Mouse (Mus musculus) midbrain, postnatal 0 days (tissue): ENCODE results near the gene Jarid2. TPM values are rescaled to one million over a fixed set of nuclear protein-coding genes. Genes with fewer than 3 reads are reported as not detected.

Experiments
- ATAC-seq: fragments of 200-750 bp; cut with Nextera tagmentation; 2 replicates; pipeline ENCODE4 v1.8.0; 2017; ENCODE audit warnings: moderate number of reproducible peaks, mild to moderate bottlenecking, moderate TSS enrichment, moderate library complexity; ENCODE audit not compliant: low FRiP score
- DNase-seq: peaks from one replicate; pipeline ENCODE4 v3.0.0-alpha.2; 2015; ENCODE audit warnings: low spot score
- H3K27ac ChIP-seq: fragments of 300-500 bp; sonication (generic); 2 replicates; pipeline ENCODE4 v1.5.1; 2014; ENCODE audit warnings: low read depth, mild to moderate bottlenecking, low read length, mixed read lengths
- H3K27me3 ChIP-seq: fragments of 300-500 bp; sonication (generic); 2 replicates; pipeline ENCODE4 v1.6.1; 2014; ENCODE audit warnings: low read length, control low read depth, mixed read lengths; ENCODE audit not compliant: insufficient read depth
- H3K36me3 ChIP-seq: fragments of 300-500 bp; sonication (generic); 2 replicates; pipeline ENCODE4 v1.6.1; 2014; ENCODE audit warnings: low read length, control low read depth, mixed read lengths; ENCODE audit not compliant: insufficient read depth
- H3K4me1 ChIP-seq: fragments of 300-500 bp; sonication (generic); 2 replicates; pipeline ENCODE4 v1.6.1; 2014; ENCODE audit warnings: mild to moderate bottlenecking, control low read depth, antibody characterized with exemption, low read length, mixed read lengths; ENCODE audit not compliant: insufficient read depth
- H3K4me2 ChIP-seq: fragments of 300-500 bp; sonication (generic); 2 replicates; pipeline ENCODE4 v1.6.1; 2014; ENCODE audit warnings: low read depth, mild to moderate bottlenecking, low read length, mixed read lengths; ENCODE audit not compliant: poor library complexity, severe bottlenecking
- H3K4me3 ChIP-seq: fragments of 300-500 bp; sonication (generic); 2 replicates; pipeline ENCODE4 v1.5.1; 2014; ENCODE audit warnings: low read depth, mild to moderate bottlenecking, low read length, moderate library complexity
- H3K9ac ChIP-seq: fragments of 300-500 bp; sonication (generic); replicated peaks from 2 replicates; pipeline ENCODE4 v1.6.1; 2014; ENCODE audit warnings: mild to moderate bottlenecking, low read length, moderate library complexity, mixed read lengths; ENCODE audit not compliant: poor library complexity, severe bottlenecking
- H3K9me3 ChIP-seq: fragments of 300-500 bp; sonication (generic); 2 replicates; pipeline ENCODE4 v1.6.1; 2016; ENCODE audit warnings: low read length, control low read depth
- CTCF ChIP-seq: IDR thresholded peaks from 2 replicates; pipeline ENCODE4 v1.5.1; 2016; ENCODE audit warnings: antibody characterized with exemption, mild to moderate bottlenecking
- WGBS: fragments of 180-500 bp; shearing (Covaris S2); extraction: QIAGEN DNeasy Blood & Tissue Kit; methylation state at CpG from one replicate; pipeline ENCODE4 v1.1.7; 2014; 5-methylcytosine and 5-hydroxymethylcytosine counted together
- polyA plus RNA-seq: library from polyadenylated mRNA; unstranded; fragments of >200 nt; fragmentation: Nextera tagmentation; extraction: Ambion mirVana; gene quantifications from 2 replicates; pipeline ENCODE4 v1.2.1, GENCODE M21; 2015
- total RNA-seq: library from RNA; depleted of rRNA; stranded (reverse); fragments of >200 nt; gene quantifications from 2 replicates; pipeline ENCODE4 v1.2.3, GENCODE M21; 2014

The Jarid2 gene
- total and polyA plus RNA-seq, 2 experiments from 2014 or later = 18.0 to 19.3 TPM

- no peak for TF ChIP-seq CTCF
- 63% methylated on average over 2 of the region's 2 CpGs for WGBS
- DNase-seq = peak; percentile 19
These were observed 67.5 kb downstream of the Jarid2 start for GRCm38 (mm10) chr13:44796775-44797174.

GRCm38 (mm10) chr13:44798280-44798679 lies 69.0 kb downstream of the Jarid2 start:
- Histone ChIP-seq H3K36me3 (no peaks in the 10 kb centered on the region), H3K27me3 (no peaks in the 10 kb centered on the region), H3K27ac (no peak overlapping the region), H3K4me1 (0 out of 2 replicates have a peak, but pooled peaks cover 2% of the 10 kb centered on the region), H3K9me3 (no peaks in the 10 kb centered on the region), H3K9ac (no peak overlapping the region), H3K4me2 (no peak overlapping the region), H3K4me3 (no peak overlapping the region)
- 85% methylated on average over 3 of the region's 3 CpGs for WGBS
- no peak for ATAC-seq
- DNase-seq = peak; percentile 30
- peak; percentile 77 for TF ChIP-seq CTCF

More at GRCm38 (mm10) chr13:44796775-44797174, 67.5 kb downstream of the Jarid2 start:
- Histone ChIP-seq H3K27me3 (no peaks in the 10 kb centered on the region), H3K27ac (no peak overlapping the region), H3K4me3 (no peak overlapping the region), H3K9ac (no peak overlapping the region), H3K4me1 (0 out of 2 replicates have a peak, but pooled peaks cover 2% of the 10 kb centered on the region), H3K9me3 (no peaks in the 10 kb centered on the region), H3K36me3 (no peaks in the 10 kb centered on the region), H3K4me2 (no peak overlapping the region)
- ATAC-seq = no peak

- H3K9me3 ChIP-seq = no peaks in the 10 kb centered on the region
- H3K4me1 ChIP-seq = 0 out of 2 replicates have a peak, but pooled peaks cover 2% of the 10 kb centered on the region
- TF ChIP-seq CTCF = no peak
- ATAC-seq (no peak), DNase-seq (no peak)
- H3K27ac ChIP-seq = no peak overlapping the region
- H3K4me3 ChIP-seq = no peak overlapping the region
- no peaks in the 10 kb centered on the region for H3K36me3 ChIP-seq
- H3K9ac ChIP-seq = no peak overlapping the region
- H3K4me2 ChIP-seq = no peak overlapping the region
- H3K27me3 ChIP-seq = no peaks in the 10 kb centered on the region
These were observed 69.9 kb downstream of the Jarid2 start for GRCm38 (mm10) chr13:44799166-44799565.

GRCm38 (mm10) chr13:44800059-44800458 lies 70.8 kb downstream of the Jarid2 start:
- TF ChIP-seq CTCF = no peak
- 75% methylated on average over 7 of the region's 7 CpGs for WGBS
- H3K9ac ChIP-seq = no peak overlapping the region
- no peak for DNase-seq
- H3K4me1 ChIP-seq = 0 out of 2 replicates have a peak, but pooled peaks cover 2% of the 10 kb centered on the region
- H3K27me3 ChIP-seq = no peaks in the 10 kb centered on the region
- H3K4me3 ChIP-seq = no peak overlapping the region
- no peak for ATAC-seq
- no peak overlapping the region for H3K4me2 ChIP-seq
- no peak overlapping the region for H3K27ac ChIP-seq
- H3K9me3 ChIP-seq = no peaks in the 10 kb centered on the region
- H3K36me3 ChIP-seq = no peaks in the 10 kb centered on the region

GRCm38 (mm10) chr13:44804876-44805275 lies 75.6 kb downstream of the Jarid2 start:
- Histone ChIP-seq H3K27me3 (no peaks in the 10 kb centered on the region), H3K27ac (no peak overlapping the region), H3K36me3 (no peaks in the 10 kb centered on the region), H3K9me3 (no peaks in the 10 kb centered on the region), H3K4me2 (no peak overlapping the region), H3K9ac (no peak overlapping the region), H3K4me3 (no peak overlapping the region), H3K4me1 (no peaks in the 10 kb centered on the region)
- DNase-seq = peak; percentile 58
- no peak for ATAC-seq
- WGBS = 32% methylated on average over 1 of the region's 1 CpGs
- TF ChIP-seq CTCF = peak; percentile 84

GRCm38 (mm10) chr13:44808307-44808706 lies 79.0 kb downstream of the Jarid2 start:
- H3K27me3 ChIP-seq = no peaks in the 10 kb centered on the region
- DNase-seq = no peak
- H3K9me3 ChIP-seq = no peaks in the 10 kb centered on the region
- H3K9ac ChIP-seq = no peak overlapping the region
- WGBS = 100% methylated on average over 1 of the region's 1 CpGs
- H3K4me3 ChIP-seq = no peak overlapping the region
- ATAC-seq = no peak
- no peaks in the 10 kb centered on the region for H3K36me3 ChIP-seq
- no peak for TF ChIP-seq CTCF
- no peak overlapping the region for H3K27ac ChIP-seq
- no peaks in the 10 kb centered on the region for H3K4me1 ChIP-seq
- H3K4me2 ChIP-seq = no peak overlapping the region
